Mouse (Mus musculus): Measurements from ENCODE around the gene Ubl5.
A peak's percentile ranks its signal among the peaks of the same experiment; 100 is the strongest.

- TF ChIP-seq CTCF (IDR thresholded peaks at IDR 0.05; ENCODE audit: low read depth) (peak; percentile 90), EP300 (optimal IDR thresholded peaks at IDR 0.05) (no peak)
Measured at GRCm38 (mm10) chr9:20662325-20662724, 19.6 kb downstream of the Ubl5 start.

All from stomach, postnatal 0 days (tissue).